28 mouse cellular contexts compared by ENCODE assay signal in genomic region chr14:56287806-56288205, GRCm38 (mm10). TPM values are rescaled to one million over a fixed set of nuclear protein-coding genes. Genes with fewer than 3 reads are reported as not detected.
"Had no signal": no experiment of that assay in that cellular context is flagged by ENCODE, and none has a peak within 500 bp of the region (broad histone marks: within the 10 kb centered on the region; RNA-seq: fewer than 3 reads in every experiment).

No protein-coding gene starts in this region.

- H3K27me3 ChIP-seq: limb, embryonic 13.5 days; liver, embryonic 12.5 days; liver, embryonic 15.5 days; lung, embryonic 15.5 days; megakaryocyte, embryonic 14.5 days; midbrain, embryonic 13.5 days; neural tube, embryonic 13.5 days had no signal

- H3K36me3 ChIP-seq: limb, embryonic 13.5 days; liver, embryonic 12.5 days; liver, embryonic 15.5 days; lung, embryonic 15.5 days; midbrain, embryonic 10.5 days; midbrain, embryonic 13.5 days; neural tube, embryonic 13.5 days had no signal

- ATAC-seq: liver, embryonic 12.5 days; midbrain, embryonic 13.5 days had no signal

- DNase-seq: kidney, adult 18-20 months; kidney, adult 9 months; kidney, postnatal 14 days; layer of hippocampus, postnatal 36 days; liver; lung, adult 18-20 months; lung, postnatal 10 days; lung, postnatal 36 days; retina, postnatal 1 day; right cerebral cortex, postnatal 25 days; spleen, adult 18-20 months; thymus, adult 18-20 months; thymus, postnatal 14 days; thymus, postnatal 4 days had no signal

- H3K4me3 ChIP-seq: left cerebral cortex, adult 2 months; limb, embryonic 13.5 days; liver, embryonic 12.5 days; liver, embryonic 15.5 days; lung, embryonic 15.5 days; megakaryocyte, embryonic 14.5 days; midbrain, embryonic 10.5 days; midbrain, embryonic 13.5 days; neural tube, embryonic 13.5 days had no signal

- H3K9me3 ChIP-seq: limb, embryonic 13.5 days; liver, embryonic 12.5 days; liver, embryonic 15.5 days; lung, embryonic 15.5 days; megakaryocyte, embryonic 14.5 days; midbrain, embryonic 10.5 days; midbrain, embryonic 13.5 days; neural tube, embryonic 13.5 days had no signal

- H3K4me1 ChIP-seq: limb, embryonic 13.5 days; liver, embryonic 12.5 days; liver, embryonic 15.5 days; lung, embryonic 15.5 days; midbrain, embryonic 13.5 days; neural tube, embryonic 13.5 days had no signal

- H3K9ac ChIP-seq: limb, embryonic 13.5 days; liver, embryonic 12.5 days; liver, embryonic 15.5 days; lung, embryonic 15.5 days; midbrain, embryonic 13.5 days; neural tube, embryonic 13.5 days had no signal

- H3K27ac ChIP-seq: left cerebral cortex, adult 2 months; limb, embryonic 13.5 days; liver, embryonic 12.5 days; liver, embryonic 15.5 days; lung, embryonic 15.5 days; midbrain, embryonic 10.5 days; midbrain, embryonic 13.5 days; neural tube, embryonic 13.5 days had no signal

- H3K4me2 ChIP-seq: limb, embryonic 13.5 days; liver, embryonic 12.5 days; liver, embryonic 15.5 days; lung, embryonic 15.5 days; midbrain, embryonic 13.5 days; neural tube, embryonic 13.5 days had no signal

RNA-seq across cellular contexts. Expression of gene Gzmb, which starts 25.7 kb away (rescaled TPM):
- polyA plus RNA-seq: liver, embryonic 12.5 days; midbrain, embryonic 10.5 days; midbrain, embryonic 13.5 days; midbrain, postnatal 0 days; neural tube, embryonic 13.5 days; testis, adult 2 months had no signal

RNA-seq across cellular contexts. Expression of gene Gzmc, which starts 53.4 kb away (rescaled TPM):
- polyA plus RNA-seq: kidney, embryonic 16.5 days; large intestine, adult 2 months; limb, embryonic 13.5 days; liver, embryonic 12.5 days; lung, embryonic 15.5 days; midbrain, embryonic 10.5 days; midbrain, embryonic 13.5 days; midbrain, postnatal 0 days; neural tube, embryonic 13.5 days; stomach, embryonic 16.5 days; testis, adult 2 months had no signal
